Mouse (Mus musculus): Measurements from ENCODE around the gene Trim46. TPM values are rescaled to one million over a fixed set of nuclear protein-coding genes. Genes with fewer than 3 reads are reported as not detected.

Trim46 gene
- 2.1 TPM in 2 replicates for polyA plus RNA-seq (2012; rRNA removed)

DNA sequence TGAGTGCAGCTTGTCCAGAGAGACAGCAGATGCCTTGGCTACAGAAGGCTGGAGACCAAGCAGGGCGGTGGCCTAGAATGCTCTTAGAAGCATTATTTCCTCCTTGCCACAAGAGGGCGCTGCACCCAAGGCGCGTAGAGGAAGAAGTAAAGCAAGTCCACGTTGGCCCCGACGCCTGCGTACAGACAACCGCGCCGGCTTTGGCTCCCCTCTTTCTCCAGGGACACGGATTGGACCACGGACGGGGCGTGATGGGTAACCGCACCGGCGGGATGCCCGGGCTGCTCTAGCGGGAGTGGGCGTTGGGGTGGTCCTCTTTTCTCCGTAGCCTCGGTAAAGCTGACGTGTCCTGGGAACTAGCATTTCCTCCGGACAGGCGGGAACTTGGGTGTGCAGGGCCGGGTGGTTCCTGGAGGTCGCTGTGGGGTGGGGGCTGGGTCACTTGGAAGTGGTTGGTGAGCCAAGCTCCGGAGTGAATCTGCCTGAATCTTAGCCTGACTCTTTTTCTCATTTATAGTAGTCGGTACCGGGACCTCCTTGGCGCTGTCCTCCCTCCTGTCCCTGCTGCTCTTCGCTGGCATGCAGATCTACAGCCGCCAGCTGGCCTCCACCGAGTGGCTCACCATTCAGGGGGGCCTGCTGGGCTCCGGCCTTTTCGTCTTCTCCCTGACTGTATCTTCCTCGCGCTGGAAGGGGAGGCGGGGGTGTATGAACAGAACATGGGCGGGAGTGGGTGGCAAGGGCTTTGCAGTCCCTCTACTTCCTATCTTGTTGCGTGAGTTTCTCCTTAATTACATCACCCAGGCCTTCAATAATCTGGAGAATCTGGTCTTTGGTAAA lies at the start of gene Trim46:
Trim46 (minus strand) TSS at position 49 of the 840 bp plus-strand sequence.
- DNase-seq (ENCODE audit: low read depth, low spot score), result no peak
- WGBS, result under 1% methylated on average over 42 of the region's 42 CpGs

DNA sequence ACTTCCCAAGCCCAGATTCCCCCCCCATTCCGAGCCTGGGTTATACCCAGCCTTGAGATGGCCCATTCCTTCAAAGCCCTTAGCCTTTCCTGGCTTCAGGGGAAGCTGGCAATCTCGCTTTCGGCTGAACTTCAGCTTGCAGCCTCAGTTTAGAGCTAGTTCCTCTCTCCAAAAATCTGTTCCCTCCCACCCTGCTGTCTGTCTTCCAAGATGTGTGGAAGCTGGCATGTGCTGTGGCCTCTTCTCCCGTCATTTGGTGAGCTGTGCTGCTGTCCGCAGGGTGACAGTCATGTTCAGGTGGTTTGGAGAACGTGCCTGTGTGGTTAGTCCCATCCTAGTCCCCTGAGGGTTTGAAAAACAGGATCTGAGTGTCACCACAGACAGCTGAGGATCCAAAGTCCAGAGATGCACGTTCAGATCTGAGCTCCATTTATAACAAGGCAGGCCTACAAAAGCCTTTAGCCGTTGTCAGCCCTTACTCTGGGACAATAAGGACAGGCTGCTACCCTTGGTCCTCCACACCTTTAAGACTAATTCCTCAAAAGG lies 49.6 kb upstream of the Trim46 start:
- WGBS, result 63% methylated on average over 8 of the region's 8 CpGs
- DNase-seq (ENCODE audit: low read depth, low spot score), result no peak

DNA sequence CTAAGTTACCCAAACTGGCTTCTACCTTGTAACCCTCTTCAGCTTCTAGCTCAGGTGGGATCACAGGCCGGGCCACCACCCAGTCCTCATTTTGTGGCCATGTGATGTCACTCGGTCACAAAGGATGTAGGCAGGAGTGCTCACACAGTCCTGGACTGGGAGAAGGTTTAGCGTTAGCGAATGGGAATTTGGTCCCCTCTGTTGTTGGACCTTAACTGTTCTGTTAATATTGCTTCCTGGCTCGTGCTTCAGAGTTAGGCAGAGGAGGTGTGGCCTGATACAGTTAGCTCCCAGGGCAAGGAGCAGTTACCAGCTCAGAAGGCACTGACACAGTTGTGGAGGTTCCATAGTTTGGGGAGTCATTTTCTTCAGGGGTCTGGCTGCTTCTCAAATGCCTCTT lies 48.1 kb upstream of the Trim46 start:
- DNase-seq (ENCODE audit: low read depth, low spot score), result no peak
- 32% methylated on average over 5 of the region's 5 CpGs for WGBS

DNA sequence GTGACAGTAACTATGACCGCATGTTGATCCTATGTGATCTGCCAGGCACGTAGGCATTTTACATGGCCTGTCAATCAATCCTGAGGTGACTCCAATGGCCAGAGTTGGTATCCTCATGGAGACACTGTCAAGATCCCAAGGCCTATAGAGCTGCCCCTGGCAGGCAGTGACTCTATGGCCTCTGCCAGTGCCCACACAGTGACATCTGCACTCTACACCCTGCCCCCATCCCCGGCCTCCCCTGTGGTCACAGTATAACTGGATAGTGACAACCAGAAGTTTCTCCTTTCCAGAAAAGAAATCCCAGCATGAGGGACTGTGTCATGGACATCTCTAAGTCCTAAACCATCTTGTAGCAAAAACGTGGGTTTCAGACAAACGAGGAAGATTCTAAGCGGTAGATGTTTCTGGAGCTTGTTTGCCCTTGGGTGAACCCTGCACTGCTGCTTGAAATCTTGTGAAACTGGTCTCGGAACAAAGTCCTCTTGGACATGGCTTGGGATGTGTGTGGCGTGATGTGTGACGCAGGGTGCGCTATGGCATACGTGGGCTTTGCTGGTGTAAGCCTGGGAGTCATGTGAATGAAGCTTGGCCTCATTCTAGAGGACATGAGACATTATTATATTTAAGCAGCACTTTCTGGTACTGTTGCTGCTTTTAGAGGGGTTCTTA lies 47.3 kb upstream of the Trim46 start:
- 47% methylated on average over 11 of the region's 11 CpGs for WGBS
- DNase-seq (ENCODE audit: low read depth, low spot score), result no peak

DNA sequence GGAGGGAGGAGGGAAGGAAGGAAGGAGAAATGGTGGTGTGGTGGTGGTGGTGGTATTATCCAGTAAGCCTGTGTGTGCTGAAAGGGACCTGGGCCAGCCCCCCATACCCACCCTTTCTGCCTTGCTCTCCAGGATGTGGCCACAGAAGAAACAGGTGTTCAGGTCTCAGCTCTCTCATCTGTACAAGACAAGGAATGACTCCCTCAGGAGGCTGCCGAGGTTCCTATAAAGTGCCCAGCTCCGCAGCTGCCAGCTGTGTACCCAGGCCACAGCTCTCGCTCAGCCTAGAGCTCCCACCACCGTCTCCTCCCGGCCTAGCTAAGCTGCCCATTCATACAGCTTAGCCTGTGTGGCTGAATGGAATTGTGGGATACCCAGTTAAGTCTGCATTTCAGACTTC lies 46.2 kb upstream of the Trim46 start:
- 72% methylated on average over 5 of the region's 5 CpGs for WGBS
- DNase-seq (ENCODE audit: low read depth, low spot score), result no peak

DNA sequence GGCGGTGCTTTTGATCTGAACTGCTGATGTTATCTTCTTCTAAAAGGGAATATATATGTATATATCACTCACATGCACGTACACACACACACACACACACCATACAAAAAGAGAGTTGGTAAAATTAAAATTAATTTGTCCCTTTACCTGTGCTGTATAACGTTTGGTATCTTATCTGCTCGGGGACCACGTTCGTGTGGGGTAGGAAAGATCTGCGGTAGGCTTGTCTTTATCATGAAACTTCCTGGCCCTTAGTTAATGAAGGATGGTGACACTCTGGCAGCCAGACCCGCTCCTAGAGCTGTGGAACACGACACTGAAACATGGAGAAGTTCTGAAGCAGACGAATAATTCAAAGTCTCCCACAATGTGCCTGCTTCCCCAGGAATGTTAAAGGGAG lies 45.8 kb upstream of the Trim46 start:
- DNase-seq (ENCODE audit: low read depth, low spot score), result no peak
- 76% methylated on average over 10 of the region's 10 CpGs for WGBS

DNA sequence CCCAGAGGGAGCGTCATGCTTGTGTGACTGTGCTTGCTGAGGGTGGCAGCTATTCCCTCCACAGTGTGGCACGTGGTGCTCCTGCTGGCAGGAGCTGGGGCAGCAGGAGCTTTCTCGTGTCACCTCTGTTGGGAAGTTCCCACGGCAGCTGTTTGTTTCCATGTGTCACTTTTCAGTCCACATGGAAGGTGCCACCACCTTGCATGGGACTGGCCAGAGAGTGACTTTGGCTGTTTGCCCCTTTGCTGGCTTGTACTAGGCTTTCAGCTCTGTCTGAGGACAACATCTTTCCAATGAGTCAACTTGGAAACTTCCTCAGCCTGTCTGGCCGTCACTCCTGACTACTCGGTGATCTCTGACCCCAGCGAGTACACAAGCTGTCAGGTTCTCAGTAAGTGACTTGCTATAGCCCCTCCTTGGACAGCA lies 42.4 kb upstream of the Trim46 start:
- no peak for DNase-seq (ENCODE audit: low read depth, low spot score)
- WGBS, result 17% methylated on average over 7 of the region's 7 CpGs

DNA sequence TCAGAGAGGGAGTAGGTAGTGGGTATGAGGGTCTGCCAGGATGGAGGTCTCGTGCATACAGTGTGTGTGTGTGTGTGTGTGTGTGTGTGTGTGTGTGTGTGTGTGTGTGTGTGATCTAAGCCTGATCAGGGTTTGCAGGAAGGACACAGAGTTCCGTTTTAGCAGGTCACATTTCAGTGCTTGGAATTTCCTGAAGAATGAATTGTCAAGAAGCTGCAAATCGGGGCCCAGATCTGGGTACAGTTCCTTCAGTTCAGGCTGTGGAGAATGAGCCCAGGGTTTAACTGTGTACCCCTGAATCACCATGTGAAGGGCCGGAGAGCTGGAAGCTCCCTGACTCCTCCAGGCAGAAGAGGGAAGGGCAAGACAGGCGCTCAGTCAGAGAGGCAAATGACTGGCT lies 41.2 kb upstream of the Trim46 start:
- 72% methylated on average over 5 of the region's 5 CpGs for WGBS

DNA sequence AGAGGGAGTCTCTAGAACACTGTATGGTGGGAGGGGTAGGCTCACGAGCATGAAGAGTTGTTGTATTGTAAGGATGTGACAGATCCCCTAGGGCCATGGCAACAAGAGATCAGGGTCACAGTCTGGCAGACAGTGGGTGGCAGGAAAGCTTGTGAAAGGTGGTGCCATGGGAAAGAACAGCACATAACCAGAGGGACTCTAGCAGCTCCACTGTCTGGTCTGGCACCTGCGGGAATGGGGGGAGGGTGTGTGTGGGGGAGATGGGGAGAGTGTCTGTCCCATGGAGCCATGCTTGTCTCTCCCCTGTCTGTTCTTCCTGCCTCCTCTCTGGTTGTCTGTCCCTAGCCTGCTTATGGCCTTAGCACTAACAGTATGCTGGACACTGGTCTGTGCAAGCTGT lies 39.4 kb upstream of the Trim46 start:
- 69% methylated on average over 2 of the region's 2 CpGs for WGBS
- DNase-seq (ENCODE audit: low read depth, low spot score), result no peak

More for the DNA sequence above, 41.2 kb upstream of the Trim46 start:
- DNase-seq (ENCODE audit: low read depth, low spot score), result no peak

DNA sequence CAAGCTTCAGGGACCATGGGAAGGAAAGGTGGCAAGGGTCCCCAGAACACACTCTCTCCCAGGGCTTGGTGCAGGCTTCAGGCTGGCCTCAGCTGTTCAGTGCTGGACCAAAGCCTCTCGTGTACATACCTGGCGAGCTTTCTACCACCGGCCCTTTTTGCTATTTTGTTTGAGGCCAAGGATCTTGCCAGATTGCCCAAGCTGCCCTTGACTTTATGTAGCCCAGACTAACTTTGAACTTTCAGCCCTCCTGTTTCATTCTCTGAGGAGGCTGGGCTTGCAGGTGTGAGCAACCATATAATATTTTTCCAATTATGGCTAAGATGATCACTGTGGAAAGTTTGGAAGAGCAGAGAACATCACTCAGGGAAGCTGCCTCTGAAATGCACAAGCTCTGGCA lies 38.2 kb upstream of the Trim46 start:
- no peak for DNase-seq (ENCODE audit: low read depth, low spot score)
- WGBS, result 33% methylated on average over 3 of the region's 3 CpGs

DNA sequence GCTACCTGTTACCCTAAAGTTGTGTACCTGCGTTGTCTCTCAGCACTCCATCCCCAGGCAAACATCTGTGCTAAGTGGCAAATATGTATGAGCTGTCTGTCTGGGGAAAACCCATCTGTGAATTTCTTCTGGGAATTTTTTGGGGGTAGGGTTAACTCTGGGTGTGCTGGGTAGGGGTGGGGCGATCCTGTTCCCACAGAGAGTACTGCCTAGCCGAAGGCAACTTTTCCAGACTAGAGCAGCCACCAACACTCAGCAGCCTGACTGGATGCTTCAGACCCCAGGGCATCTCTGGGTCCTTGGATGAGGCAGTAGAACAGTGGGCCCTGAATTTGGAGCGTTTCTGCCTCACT lies 36.2 kb upstream of the Trim46 start:
- WGBS, result 14% methylated on average over 4 of the region's 4 CpGs
- DNase-seq (ENCODE audit: low read depth, low spot score), result no peak

DNA sequence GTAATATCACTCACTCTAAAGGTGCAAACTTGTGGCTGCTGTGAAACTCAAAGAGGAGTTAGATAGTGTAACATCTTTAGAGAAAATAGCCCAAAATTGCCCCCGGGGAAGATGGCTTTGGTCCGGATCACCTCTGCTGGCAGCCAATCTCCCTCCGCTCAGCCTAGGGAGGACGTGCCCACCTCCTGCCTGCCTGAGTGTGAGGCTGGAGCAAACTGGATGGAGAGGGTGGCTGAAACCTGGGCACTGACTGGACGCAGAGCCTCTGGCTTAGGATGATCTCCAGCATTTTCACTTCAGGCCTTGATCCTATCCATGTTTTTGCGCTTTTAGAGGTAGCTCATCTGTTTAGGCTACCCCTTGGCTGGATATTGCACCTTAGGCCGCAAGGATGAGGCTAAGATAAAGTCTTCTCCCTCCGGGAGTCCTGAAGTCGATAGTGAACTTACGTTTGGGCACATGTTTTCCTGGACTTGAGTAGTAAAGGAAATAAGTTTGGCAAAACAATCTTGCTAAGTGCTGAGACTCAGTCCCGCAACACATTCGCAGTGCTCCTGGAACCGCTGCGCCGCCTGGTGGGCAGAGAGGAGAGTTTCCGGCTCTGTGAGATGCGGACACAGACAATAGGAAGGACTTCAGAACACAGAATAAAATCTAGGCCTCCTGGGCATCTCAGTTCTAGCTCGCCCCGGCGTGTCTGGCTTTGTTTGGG lies 35.6 kb upstream of the Trim46 start:
- WGBS, result 11% methylated on average over 20 of the region's 20 CpGs
- DNase-seq (ENCODE audit: low read depth, low spot score), result no peak

DNA sequence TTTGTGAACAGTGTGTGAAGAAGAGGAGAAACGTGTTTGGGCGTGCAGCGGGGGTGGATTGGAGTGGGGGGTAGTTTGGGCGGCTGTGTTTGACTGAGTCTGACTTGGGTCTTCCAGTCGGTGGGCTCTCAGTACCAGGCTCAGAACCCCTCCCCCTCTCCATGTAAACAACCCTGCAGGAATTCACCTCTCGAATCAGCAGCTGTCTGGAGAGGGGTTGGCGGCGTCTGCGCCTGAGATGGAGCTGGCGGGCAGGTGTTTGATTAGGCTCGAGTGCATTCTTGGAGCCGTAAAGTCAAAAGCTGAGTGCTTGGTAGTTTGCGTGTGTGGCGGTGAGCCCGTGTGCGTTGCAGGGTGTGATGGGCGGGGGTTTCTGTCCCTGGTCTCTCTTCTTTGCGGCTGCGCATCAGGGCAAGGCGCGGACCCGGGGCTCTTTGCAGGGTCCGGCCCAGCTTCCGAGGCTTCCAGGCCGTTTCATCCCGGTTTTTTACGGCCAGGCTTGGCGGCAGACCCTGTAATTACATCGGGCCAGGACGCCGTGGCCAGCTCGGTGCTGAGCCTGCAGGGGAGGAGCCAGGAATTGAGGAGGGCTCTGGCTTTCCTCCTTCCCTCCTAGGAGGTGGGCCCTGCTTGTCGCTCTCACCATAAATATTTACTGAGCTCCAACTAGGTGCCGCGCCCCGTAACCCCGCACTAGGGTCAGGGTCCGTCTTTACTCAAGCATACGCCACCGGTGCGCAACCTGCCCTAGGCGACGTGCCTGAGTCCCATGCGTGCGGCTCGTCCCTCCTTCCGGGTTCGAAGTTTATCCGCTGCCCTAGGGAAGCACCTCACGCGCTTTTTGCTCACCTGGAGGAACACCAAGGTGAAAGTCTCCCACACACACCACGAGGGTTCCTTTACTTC lies 34.8 kb upstream of the Trim46 start, which contains the start of gene Efna1:
Efna1 (minus strand) TSS at position 537 of the 906 bp plus-strand sequence.
- peak; percentile 95 for DNase-seq (ENCODE audit: low read depth, low spot score)
- WGBS, result 1% methylated on average over 52 of the region's 52 CpGs

DNA sequence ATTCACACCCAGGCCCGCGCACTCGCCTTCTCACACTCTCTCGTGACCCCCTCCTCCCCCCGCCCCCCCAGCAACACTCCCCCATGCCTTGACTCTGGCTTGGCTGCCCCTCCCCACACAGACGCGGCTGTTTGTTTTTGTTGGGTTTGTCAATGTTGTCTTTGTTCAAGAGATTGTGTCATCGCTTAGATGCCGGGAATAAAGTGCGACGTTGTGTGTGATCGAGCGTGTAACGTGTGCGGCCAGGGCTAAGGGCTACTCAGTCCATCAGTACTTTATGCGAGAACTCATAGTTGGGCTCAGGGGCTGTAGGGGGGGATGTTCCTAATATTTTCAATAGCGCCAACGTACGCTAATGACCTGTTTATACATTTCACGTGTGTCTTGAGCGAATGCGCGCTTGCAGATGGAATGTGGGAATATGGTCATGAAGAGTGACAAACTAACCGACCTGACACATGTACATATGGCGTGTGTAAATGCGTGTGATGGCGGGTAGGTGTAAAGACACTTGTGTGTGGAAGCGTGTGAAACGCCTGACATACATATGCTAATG lies 34.0 kb upstream of the Trim46 start:
- under 1% methylated on average over 29 of the region's 29 CpGs for WGBS
- no peak for DNase-seq (ENCODE audit: low read depth, low spot score)

DNA sequence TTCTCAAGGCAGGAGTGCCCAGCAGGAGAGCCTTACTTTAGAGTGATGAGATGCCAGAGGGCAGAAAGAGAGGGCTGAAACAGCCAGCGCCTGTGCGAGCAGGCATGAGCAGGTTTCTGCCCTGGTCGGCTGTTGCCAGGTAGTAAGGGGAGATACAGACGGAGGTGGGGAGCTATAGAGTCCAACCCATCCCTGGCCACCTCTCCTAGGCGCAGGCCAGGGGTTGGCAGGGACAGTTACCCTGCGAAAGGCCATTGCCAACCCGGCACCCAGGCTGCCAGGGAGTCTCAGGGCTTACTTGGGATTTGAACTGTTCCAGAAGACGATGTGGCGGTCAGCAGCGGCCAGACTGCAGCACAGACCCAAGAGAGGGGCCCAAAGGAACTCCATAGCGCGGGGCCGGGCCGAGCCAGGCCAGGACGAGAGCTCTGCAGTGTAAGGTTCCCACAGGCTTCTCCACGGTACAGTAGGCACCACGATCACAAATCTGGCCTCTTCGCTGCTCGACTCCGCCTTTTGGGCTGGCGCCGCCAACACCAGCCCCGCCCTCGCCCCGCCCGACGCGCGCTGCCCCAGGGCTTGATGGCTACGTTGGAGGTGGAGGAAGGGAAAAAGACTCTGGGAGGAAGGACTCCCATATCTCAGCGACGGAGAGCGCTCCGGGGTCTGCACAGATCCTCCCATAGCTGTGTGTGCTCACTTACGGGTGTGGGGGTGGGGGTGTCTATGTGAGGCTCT lies 33.2 kb upstream of the Trim46 start:
- no peak for DNase-seq (ENCODE audit: low read depth, low spot score)
- WGBS, result 2% methylated on average over 35 of the region's 35 CpGs

DNA sequence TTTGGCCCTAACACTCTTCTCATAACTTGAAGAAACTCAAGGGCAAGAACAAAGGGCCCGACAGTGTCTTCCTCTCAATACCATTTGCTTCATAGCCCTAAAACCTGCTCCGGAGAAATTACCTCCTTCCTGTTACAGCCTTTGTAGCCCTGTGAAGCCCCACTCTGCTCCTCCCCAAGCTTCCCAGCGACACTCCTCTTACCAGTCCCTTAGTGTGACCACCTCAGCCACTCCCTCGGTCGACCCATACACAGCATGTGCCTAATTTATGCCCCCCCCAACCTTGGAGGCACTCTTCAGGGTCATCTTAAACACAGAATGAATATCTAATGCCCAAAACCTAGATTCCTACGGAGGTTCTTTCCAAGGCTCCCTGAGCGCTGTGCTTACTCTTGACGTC lies 32.5 kb upstream of the Trim46 start:
- DNase-seq (ENCODE audit: low read depth, low spot score), result no peak
- 20% methylated on average over 8 of the region's 8 CpGs for WGBS

DNA sequence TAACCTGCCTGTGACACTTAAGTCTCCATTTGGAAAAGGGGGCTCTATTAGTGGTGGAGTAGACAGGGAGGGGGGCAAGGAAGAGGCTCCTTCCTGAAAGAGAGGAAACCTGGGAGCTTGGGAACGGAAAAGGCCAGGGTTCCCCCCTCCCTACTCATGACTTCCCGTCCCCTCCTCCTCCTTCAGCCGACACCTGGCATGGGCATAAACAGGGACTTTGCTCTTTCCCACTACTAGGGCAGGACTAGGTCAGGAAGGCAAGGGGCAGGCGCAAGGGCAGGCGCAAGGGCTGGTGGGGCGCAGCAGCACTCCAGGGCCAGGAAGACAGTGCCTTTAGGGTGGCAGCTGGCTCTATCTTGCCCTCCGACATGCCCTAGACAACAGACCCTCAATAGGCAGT lies 32.0 kb upstream of the Trim46 start:
- DNase-seq (ENCODE audit: low read depth, low spot score), result no peak
- 30% methylated on average over 7 of the region's 7 CpGs for WGBS

DNA sequence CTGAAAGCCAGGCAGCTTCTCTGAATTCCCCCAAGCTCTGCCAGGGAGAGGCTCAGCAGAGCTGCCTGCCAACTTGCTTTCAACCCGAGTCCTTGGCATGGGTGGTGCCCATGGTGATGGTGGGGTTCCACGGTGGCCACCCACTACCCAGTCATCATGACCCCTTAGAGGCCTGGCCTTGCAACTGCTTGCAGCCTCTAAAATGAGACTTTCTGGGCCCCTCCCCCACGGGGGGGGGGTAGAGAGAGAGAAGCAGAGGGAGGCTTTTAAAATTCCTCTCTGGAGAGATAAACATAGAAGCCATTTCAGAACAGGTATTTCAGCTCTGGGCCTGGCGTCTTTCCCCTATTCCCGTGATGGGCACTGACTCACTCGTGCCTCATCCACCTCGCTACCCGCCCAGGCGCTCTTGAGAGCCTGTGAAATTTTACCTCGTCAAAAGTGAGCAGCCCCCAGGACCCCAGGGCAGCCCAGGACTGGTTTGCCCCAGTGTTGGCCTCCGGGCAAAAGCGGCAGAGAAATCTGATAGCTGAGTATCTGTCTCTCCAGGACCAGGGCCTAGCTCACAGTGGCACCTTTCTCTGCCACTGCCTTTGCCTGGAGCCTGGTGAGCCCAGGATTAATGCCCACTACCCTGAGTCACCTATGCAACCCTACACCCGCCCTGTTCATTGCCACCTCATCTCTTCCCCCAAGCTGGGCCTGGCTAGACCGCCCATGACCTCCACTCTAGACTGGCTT lies 31.3 kb upstream of the Trim46 start:
- DNase-seq (ENCODE audit: low read depth, low spot score), result no peak
- WGBS, result 23% methylated on average over 14 of the region's 14 CpGs
